Mouse (Mus musculus) small intestine, adult 2 months (tissue): ENCODE measurements around the gene Slc7a1.

ENCODE experiments used
- CTCF ChIP-seq: fragments of 200-500 bp; IDR thresholded peaks from 2 replicates; pipeline ENCODE4 v1.5.1; 2012; ENCODE audit warnings: low read depth, mild to moderate bottlenecking, control low read depth, inconsistent platforms, low read length, moderate library complexity, mixed read lengths; ENCODE audit not compliant: insufficient replicate concordance, insufficient read length; ENCODE audit errors: extremely low read depth
- POLR2A ChIP-seq: fragments of 200-500 bp; IDR thresholded peaks from 2 replicates; pipeline ENCODE4 v1.6.1; 2012; ENCODE audit warnings: low read depth, mild to moderate bottlenecking, control low read depth, inconsistent platforms, low read length, moderate library complexity

DNA sequence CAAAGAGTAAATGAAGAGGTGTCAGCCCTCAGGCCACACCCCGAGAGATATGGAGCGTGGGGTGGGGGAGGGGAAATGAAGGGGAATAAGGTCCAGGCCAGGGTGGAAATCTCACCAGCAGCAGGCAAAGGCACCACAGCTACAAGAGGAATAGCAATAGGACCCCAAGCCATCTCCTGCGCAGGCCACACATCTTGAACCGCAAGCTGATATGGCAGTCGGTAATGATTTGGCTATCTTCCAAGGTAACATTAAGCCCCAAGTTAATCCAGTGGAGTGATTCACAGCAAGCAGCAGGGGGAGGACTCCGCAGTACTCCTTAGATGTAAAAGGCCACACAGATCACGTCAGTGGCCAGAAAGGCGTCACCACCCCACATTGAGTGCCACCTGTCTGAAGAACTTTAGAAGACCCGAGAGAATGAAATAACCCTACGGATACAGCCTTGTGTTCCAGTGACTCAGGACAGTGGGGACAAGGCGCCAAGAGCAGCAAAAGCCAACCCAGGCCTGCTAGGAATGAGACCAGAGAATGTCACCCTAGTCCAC lies 68.4 kb downstream of the Slc7a1 start:
- TF ChIP-seq POLR2A (no peak), CTCF (no peak; the same call in 1 of the 2 replicates)
